Mouse (Mus musculus): ENCODE results near the gene Unc93a.
"Not testable (repeated sequence)": the region's sequence is repeated elsewhere in the genome, so short reads cannot be mapped to it uniquely, and the experiment has no call there.

DNA sequence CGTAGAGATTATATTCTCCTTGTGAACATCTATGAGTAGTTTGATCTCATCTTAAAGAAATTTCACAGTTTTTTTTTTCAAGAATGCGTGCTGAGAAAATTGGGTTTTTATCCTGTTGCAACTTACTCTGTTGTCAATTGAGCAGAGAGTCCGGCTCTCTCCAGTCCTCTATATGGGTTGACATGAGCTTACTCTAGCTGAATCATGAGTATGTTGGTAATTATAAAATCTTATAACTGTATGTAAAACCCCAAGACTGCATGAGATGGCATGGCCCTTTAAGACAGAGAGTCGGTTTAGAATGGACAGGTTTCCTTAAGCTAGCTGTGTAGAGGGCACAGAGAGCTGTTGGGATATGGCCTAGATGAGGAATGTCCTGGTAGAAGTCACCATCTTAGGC, 70.8 kb downstream of the Unc93a start, which contains the start of gene Tcp10b:
- TF ChIP-seq POLR2A (IDR thresholded peaks at IDR 0.05; ENCODE audit: insufficient read length, low read depth); POLR2AphosphoS2 (IDR thresholded peaks at IDR 0.05; ENCODE audit: insufficient read length, low read depth); MAX (IDR thresholded peaks at IDR 0.05; ENCODE audit: low read depth); TCF12 (IDR thresholded peaks at IDR 0.05; ENCODE audit: insufficient read depth, poor library complexity, severe bottlenecking): not testable (repeated sequence)
